Mouse (Mus musculus): ENCODE data around the gene Tmem218. TPM values are rescaled to one million over a fixed set of nuclear protein-coding genes. Genes with fewer than 3 reads are reported as not detected.
A peak's percentile ranks its signal among the peaks of the same experiment; 100 is the strongest.

Gene Tmem218
- 5.5 and 6.2 TPM in 2 replicates for polyA plus RNA-seq (2012; rRNA removed)

DNA sequence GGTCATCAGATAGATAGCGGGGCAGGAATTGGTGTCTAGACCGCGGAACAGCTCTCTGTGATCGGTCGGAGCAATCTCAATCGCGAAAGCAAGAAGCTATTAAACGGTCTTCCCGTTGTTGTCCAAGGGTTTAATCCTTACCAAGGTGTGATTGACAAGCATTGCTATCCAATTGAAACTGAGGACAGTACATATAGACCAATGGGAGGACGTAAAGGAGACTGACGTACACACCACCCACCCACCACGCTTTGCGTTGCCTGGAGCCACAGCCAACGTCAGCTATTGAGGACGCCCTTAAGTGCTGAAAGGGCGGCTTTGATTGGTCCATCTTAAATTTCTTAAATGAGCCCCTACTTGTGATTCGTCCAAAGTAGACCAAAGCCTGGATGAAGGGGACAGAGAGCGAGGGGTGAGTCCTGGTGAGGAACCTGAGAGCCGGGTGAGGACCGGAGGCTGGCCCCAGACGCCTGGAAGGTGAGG, at the start of gene Tmem218:
Gene Tmem218, plus strand, starts transcription at position 295 of the 483 bp plus-strand sequence.
- H3K27ac ChIP-seq (ENCODE audit: control insufficient read depth, insufficient read depth, low read depth, low read length), result peak within 1 kb of the TSS; percentile 86
- H3K4me3 ChIP-seq (ENCODE audit: control insufficient read depth, low read depth, low read length), result peak within 1 kb of the TSS; percentile 94
- TF ChIP-seq POLR2A (IDR thresholded peaks at IDR 0.05; ENCODE audit: control insufficient read depth, low read depth, low read length) (no peak; the same call in 1 of the 2 replicates), CTCF (IDR thresholded peaks at IDR 0.05; ENCODE audit: control insufficient read depth, insufficient read depth, insufficient replicate concordance, low read depth, low read length) (no peak)

DNA sequence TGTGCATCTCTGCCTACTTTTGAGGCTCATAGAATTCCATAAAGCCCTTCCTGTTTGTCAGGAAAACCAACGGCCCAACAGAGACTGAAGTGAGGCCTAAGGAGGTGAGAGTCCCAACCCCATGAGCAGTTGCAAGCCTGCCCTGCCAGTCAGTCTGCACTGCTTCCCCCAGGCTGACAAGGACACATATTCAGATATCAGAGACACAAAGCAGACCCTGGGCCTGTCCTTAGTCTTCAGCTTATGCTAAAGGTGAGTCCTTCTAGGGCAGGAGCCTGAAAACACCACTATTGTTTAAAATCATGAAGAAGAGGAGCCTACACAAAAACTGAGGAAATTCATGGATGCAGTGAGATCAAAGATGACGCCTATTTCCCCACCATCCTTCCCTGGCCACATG, 47.3 kb upstream of the Tmem218 start:
- Histone ChIP-seq H3K4me1 (ENCODE audit: control insufficient read depth, insufficient read depth, low read length) (no peaks in the 10 kb centered on the region), H3K27me3 (ENCODE audit: control insufficient read depth, insufficient read depth, low read length) (no peaks in the 10 kb centered on the region), H3K4me3 (ENCODE audit: control insufficient read depth, low read depth, low read length) (no peak overlapping the region), H3K36me3 (ENCODE audit: control insufficient read depth, insufficient read depth, low read length) (no peaks in the 10 kb centered on the region), H3K27ac (ENCODE audit: control insufficient read depth, insufficient read depth, low read depth, low read length) (no peak overlapping the region)
- TF ChIP-seq CTCF (IDR thresholded peaks at IDR 0.05; ENCODE audit: control insufficient read depth, insufficient read depth, insufficient replicate concordance, low read depth, low read length), result no peak
- no peak for TF ChIP-seq POLR2A (IDR thresholded peaks at IDR 0.05; ENCODE audit: control insufficient read depth, low read depth, low read length)

More for the DNA sequence above, at the start of gene Tmem218:
- Histone ChIP-seq H3K4me1 (ENCODE audit: control insufficient read depth, insufficient read depth, low read length) (peaks cover 2% of the 10 kb centered on the region; the same call in 1 of the 2 replicates), H3K27me3 (ENCODE audit: control insufficient read depth, insufficient read depth, low read length) (no peaks in the 10 kb centered on the region), H3K36me3 (ENCODE audit: control insufficient read depth, insufficient read depth, low read length) (no peaks in the 10 kb centered on the region)

DNA sequence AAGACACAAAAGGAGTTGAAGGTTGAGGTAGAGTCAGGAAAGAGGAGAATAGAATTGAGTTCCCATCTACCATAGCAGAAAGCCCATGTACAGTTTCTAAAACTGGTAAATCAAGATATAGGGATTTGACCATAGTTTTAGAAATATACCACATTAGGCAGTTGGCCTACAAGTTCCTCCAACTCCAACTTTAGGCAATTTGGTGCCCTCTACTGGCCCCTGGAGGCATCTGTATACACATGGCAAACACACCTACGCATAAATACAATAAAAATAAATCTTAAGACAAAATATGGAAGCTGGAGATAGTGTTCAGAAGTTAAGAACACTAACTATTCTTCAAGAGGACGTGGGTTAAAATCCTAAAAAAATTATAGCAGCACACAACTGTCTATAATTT, 41.1 kb upstream of the Tmem218 start:
- H3K36me3 ChIP-seq (ENCODE audit: control insufficient read depth, insufficient read depth, low read length), result no peaks in the 10 kb centered on the region
- H3K4me3 ChIP-seq (ENCODE audit: control insufficient read depth, low read depth, low read length), result no peak overlapping the region
- no peaks in the 10 kb centered on the region for H3K27me3 ChIP-seq (ENCODE audit: control insufficient read depth, insufficient read depth, low read length)
- H3K4me1 ChIP-seq (ENCODE audit: control insufficient read depth, insufficient read depth, low read length), result no peaks in the 10 kb centered on the region
- no peak for TF ChIP-seq POLR2A (IDR thresholded peaks at IDR 0.05; ENCODE audit: control insufficient read depth, low read depth, low read length)
- no peak for TF ChIP-seq CTCF (IDR thresholded peaks at IDR 0.05; ENCODE audit: control insufficient read depth, insufficient read depth, insufficient replicate concordance, low read depth, low read length)
- H3K27ac ChIP-seq (ENCODE audit: control insufficient read depth, insufficient read depth, low read depth, low read length), result no peak overlapping the region

DNA sequence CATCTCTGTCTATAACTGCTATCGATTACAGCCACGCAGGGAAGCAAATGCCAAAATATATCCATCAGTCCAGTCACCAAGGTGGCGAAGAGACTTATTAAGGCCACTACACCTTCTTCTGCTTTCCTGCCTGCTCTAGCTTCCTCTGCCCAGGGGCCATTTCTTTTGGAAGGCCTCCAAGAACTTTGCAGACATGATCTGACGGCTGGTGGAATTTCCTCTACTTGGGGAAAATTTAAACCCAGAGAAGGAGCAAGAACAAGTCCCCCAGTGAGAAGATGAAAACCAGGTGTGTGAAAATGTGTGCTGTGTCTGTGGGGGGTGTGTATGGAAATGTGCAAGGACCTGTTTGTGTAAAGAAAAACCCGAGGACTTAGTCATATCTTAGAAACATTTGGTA, 34.6 kb upstream of the Tmem218 start:
- H3K36me3 ChIP-seq (ENCODE audit: control insufficient read depth, insufficient read depth, low read length), result no peaks in the 10 kb centered on the region
- no peaks in the 10 kb centered on the region for H3K27me3 ChIP-seq (ENCODE audit: control insufficient read depth, insufficient read depth, low read length)
- no peak overlapping the region for H3K27ac ChIP-seq (ENCODE audit: control insufficient read depth, insufficient read depth, low read depth, low read length)
- no peaks in the 10 kb centered on the region for H3K4me1 ChIP-seq (ENCODE audit: control insufficient read depth, insufficient read depth, low read length)
- no peak overlapping the region for H3K4me3 ChIP-seq (ENCODE audit: control insufficient read depth, low read depth, low read length)
- no peak for TF ChIP-seq POLR2A (IDR thresholded peaks at IDR 0.05; ENCODE audit: control insufficient read depth, low read depth, low read length)
- no peak for TF ChIP-seq CTCF (IDR thresholded peaks at IDR 0.05; ENCODE audit: control insufficient read depth, insufficient read depth, insufficient replicate concordance, low read depth, low read length)

DNA sequence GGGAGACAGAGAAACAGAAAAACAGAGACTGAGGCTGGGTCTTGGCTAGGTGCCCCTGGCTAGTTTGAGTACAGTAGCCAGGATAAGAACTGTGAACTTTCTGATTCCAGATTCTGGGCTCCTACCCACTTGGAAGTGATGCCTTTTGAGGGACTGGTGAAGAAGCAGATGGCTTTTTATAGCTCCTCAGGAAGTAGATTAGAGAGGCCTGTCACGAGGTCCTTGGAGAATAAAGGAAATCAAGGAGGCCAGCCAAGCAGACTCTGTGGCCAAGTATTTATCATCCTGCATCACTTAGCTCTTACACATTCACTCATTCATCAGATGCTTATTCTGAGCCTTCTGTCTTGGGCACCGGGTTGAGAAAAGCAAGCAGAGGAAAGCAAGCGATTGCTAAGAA, 32.0 kb upstream of the Tmem218 start:
- H3K27me3 ChIP-seq (ENCODE audit: control insufficient read depth, insufficient read depth, low read length), result no peaks in the 10 kb centered on the region
- H3K4me1 ChIP-seq (ENCODE audit: control insufficient read depth, insufficient read depth, low read length), result no peaks in the 10 kb centered on the region
- no peak overlapping the region for H3K4me3 ChIP-seq (ENCODE audit: control insufficient read depth, low read depth, low read length)
- H3K27ac ChIP-seq (ENCODE audit: control insufficient read depth, insufficient read depth, low read depth, low read length), result no peak overlapping the region
- TF ChIP-seq CTCF (IDR thresholded peaks at IDR 0.05; ENCODE audit: control insufficient read depth, insufficient read depth, insufficient replicate concordance, low read depth, low read length) (no peak), POLR2A (IDR thresholded peaks at IDR 0.05; ENCODE audit: control insufficient read depth, low read depth, low read length) (no peak)
- no peaks in the 10 kb centered on the region for H3K36me3 ChIP-seq (ENCODE audit: control insufficient read depth, insufficient read depth, low read length)

DNA sequence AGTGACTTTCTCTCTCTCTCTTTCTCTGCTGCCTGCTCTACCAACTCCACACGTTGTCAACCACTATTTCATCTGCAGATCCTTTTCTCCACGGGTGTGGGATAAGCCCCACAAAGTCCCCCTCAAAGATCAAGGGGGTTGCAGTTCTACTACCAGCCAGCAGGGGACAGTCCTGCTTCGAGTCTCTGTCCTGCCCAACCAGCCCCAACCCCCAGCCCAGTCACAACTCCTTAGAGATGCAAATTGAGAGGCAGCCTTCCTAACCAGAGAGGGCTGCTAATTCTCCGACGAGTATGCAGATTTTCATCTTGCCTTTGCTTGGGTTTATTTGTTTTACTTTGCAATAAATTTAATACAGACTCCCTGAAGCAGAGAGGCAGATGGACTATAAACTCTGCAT, 30.9 kb upstream of the Tmem218 start:
- Histone ChIP-seq H3K4me1 (ENCODE audit: control insufficient read depth, insufficient read depth, low read length) (no peaks in the 10 kb centered on the region), H3K36me3 (ENCODE audit: control insufficient read depth, insufficient read depth, low read length) (no peaks in the 10 kb centered on the region), H3K27me3 (ENCODE audit: control insufficient read depth, insufficient read depth, low read length) (no peaks in the 10 kb centered on the region), H3K27ac (ENCODE audit: control insufficient read depth, insufficient read depth, low read depth, low read length) (no peak overlapping the region), H3K4me3 (ENCODE audit: control insufficient read depth, low read depth, low read length) (no peak overlapping the region)
- TF ChIP-seq POLR2A (IDR thresholded peaks at IDR 0.05; ENCODE audit: control insufficient read depth, low read depth, low read length) (no peak), CTCF (IDR thresholded peaks at IDR 0.05; ENCODE audit: control insufficient read depth, insufficient read depth, insufficient replicate concordance, low read depth, low read length) (peak; percentile 82; the same call in 1 of the 2 replicates)

DNA sequence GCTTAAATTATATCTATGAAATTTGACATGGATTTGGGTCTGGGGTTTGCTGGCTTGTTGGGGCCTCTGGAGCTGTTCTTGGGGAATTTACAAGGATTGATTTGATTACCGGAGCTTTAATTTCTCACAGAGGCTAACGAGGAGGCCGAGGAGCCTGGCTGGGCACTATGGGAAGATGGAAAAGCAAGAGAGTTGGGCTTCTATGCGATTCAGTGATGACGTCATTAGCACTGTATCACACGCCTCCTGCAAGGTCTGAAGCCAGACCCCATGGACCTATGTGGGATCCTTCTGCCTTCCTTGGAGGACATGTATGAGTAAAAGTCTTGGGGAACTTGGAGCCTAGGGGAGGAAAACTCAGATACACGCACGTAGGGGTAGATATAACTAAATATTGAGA, 30.5 kb upstream of the Tmem218 start:
- Histone ChIP-seq H3K4me3 (ENCODE audit: control insufficient read depth, low read depth, low read length) (no peak overlapping the region), H3K4me1 (ENCODE audit: control insufficient read depth, insufficient read depth, low read length) (no peaks in the 10 kb centered on the region), H3K27ac (ENCODE audit: control insufficient read depth, insufficient read depth, low read depth, low read length) (no peak overlapping the region), H3K27me3 (ENCODE audit: control insufficient read depth, insufficient read depth, low read length) (no peaks in the 10 kb centered on the region), H3K36me3 (ENCODE audit: control insufficient read depth, insufficient read depth, low read length) (no peaks in the 10 kb centered on the region)
- TF ChIP-seq CTCF (IDR thresholded peaks at IDR 0.05; ENCODE audit: control insufficient read depth, insufficient read depth, insufficient replicate concordance, low read depth, low read length), result no peak
- no peak for TF ChIP-seq POLR2A (IDR thresholded peaks at IDR 0.05; ENCODE audit: control insufficient read depth, low read depth, low read length)

DNA sequence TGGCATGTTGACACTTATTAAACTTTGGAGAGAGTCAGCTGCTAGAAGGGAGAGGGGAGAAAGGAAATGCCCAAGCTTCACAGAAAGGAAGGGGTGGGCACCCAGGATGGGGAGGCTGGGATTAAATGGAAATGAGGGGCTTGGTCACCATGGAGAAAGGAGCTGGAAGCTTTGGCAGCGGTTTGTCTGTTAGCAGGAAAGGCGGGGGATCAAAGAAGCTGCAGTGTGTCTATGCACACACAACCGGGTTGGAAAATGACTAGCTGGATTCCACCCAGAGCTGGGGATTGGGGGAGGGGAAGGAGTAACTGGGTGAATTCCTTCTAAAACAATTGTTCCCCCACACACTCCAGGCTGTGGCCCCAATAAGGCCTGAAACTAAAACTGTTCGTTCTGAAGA, 29.1 kb upstream of the Tmem218 start:
- H3K4me3 ChIP-seq (ENCODE audit: control insufficient read depth, low read depth, low read length), result no peak overlapping the region
- H3K4me1 ChIP-seq (ENCODE audit: control insufficient read depth, insufficient read depth, low read length), result no peaks in the 10 kb centered on the region
- H3K27me3 ChIP-seq (ENCODE audit: control insufficient read depth, insufficient read depth, low read length), result no peaks in the 10 kb centered on the region
- H3K27ac ChIP-seq (ENCODE audit: control insufficient read depth, insufficient read depth, low read depth, low read length), result no peak overlapping the region
- H3K36me3 ChIP-seq (ENCODE audit: control insufficient read depth, insufficient read depth, low read length), result no peaks in the 10 kb centered on the region
- TF ChIP-seq POLR2A (IDR thresholded peaks at IDR 0.05; ENCODE audit: control insufficient read depth, low read depth, low read length) (no peak), CTCF (IDR thresholded peaks at IDR 0.05; ENCODE audit: control insufficient read depth, insufficient read depth, insufficient replicate concordance, low read depth, low read length) (no peak)
